Mouse (Mus musculus) limb, embryonic 14.5 days (tissue): ENCODE results near the gene Wdr91. TPM values are rescaled to one million over a fixed set of nuclear protein-coding genes. Genes with fewer than 3 reads are reported as not detected.

Experiments
- ATAC-seq: fragments of 200-750 bp; cut with Nextera tagmentation; 2 replicates; pipeline ENCODE4 v1.8.0; 2017; ENCODE audit warnings: low read depth, moderate number of reproducible peaks, moderate TSS enrichment; ENCODE audit not compliant: low FRiP score
- DNase-seq: peaks from one replicate; pipeline ENCODE4 v3.0.0-alpha.2; 2015; ENCODE audit warnings: low spot score
- H3K27ac ChIP-seq: fragments of 300-500 bp; sonication (generic); replicated peaks from 2 replicates; pipeline ENCODE4 v1.5.1; 2014; ENCODE audit warnings: low read depth, mild to moderate bottlenecking, low read length, moderate library complexity, mixed read lengths
- H3K27me3 ChIP-seq: fragments of 300-500 bp; sonication (generic); 2 replicates; pipeline ENCODE4 v1.6.1; 2014; ENCODE audit warnings: low read length, mixed read lengths; ENCODE audit not compliant: control insufficient read depth, insufficient read depth
- H3K36me3 ChIP-seq: fragments of 300-500 bp; sonication (generic); 2 replicates; pipeline ENCODE4 v1.6.1; 2014; ENCODE audit warnings: mild to moderate bottlenecking, low read length, moderate library complexity, mixed read lengths; ENCODE audit not compliant: control insufficient read depth, insufficient read depth
- H3K4me1 ChIP-seq: fragments of 300-500 bp; sonication (generic); 2 replicates; pipeline ENCODE4 v1.6.1; 2014; ENCODE audit warnings: antibody characterized with exemption, low read length, mixed read lengths; ENCODE audit not compliant: control insufficient read depth, insufficient read depth
- H3K4me2 ChIP-seq: fragments of 300-500 bp; sonication (generic); replicated peaks from 2 replicates; pipeline ENCODE4 v1.6.1; 2014; ENCODE audit warnings: low read depth, mild to moderate bottlenecking, low read length, moderate library complexity; ENCODE audit not compliant: severe bottlenecking
- H3K4me3 ChIP-seq: fragments of 300-500 bp; sonication (generic); replicated peaks from 2 replicates; pipeline ENCODE4 v1.5.1; 2014; ENCODE audit warnings: low read length
- H3K9ac ChIP-seq: fragments of 300-500 bp; sonication (generic); 2 replicates; pipeline ENCODE4 v1.6.1; 2014; ENCODE audit warnings: mild to moderate bottlenecking, low read depth, low read length, moderate library complexity; ENCODE audit not compliant: severe bottlenecking
- H3K9me3 ChIP-seq: fragments of 300-500 bp; sonication (generic); 2 replicates; pipeline ENCODE4 v1.6.1; 2016; ENCODE audit warnings: low read length; ENCODE audit not compliant: control insufficient read depth
- POLR2A ChIP-seq: fragments of 200-500 bp; IDR thresholded peaks from 2 replicates; pipeline ENCODE4 v1.8.0; 2012; ENCODE audit warnings: inconsistent platforms, mild to moderate bottlenecking, moderate library complexity, borderline replicate concordance; ENCODE audit not compliant: insufficient read depth, insufficient read length; ENCODE audit errors: extremely low read depth
- WGBS: fragments of 180-500 bp; shearing (Covaris S2); extraction: QIAGEN DNeasy Blood & Tissue Kit; methylation state at CpG from one replicate; pipeline ENCODE4 v1.1.7; 2014; 5-methylcytosine and 5-hydroxymethylcytosine counted together
- polyA plus RNA-seq, 2 experiments: library from polyadenylated mRNA; depleted of rRNA in 1 of 2; stranded (reverse) in 1 of 2; unstranded in 1 of 2; fragments of >200 nt; fragmentation: Nextera tagmentation in 1 of 2; extraction: Ambion mirVana in 1 of 2; gene quantifications; 2 replicates each; pipeline versions ENCODE4 v1.2.1 to v1.2.3; 2012 to 2014

Wdr91 gene
- polyA plus RNA-seq, 2 experiments = 9.6 to 22.2 TPM

GRCm38 (mm10) chr6:34903851-34904250 lies 6.8 kb downstream of the Wdr91 start:
- ATAC-seq = no peak
- 71% methylated on average over 10 of the region's 10 CpGs for WGBS

DNA sequence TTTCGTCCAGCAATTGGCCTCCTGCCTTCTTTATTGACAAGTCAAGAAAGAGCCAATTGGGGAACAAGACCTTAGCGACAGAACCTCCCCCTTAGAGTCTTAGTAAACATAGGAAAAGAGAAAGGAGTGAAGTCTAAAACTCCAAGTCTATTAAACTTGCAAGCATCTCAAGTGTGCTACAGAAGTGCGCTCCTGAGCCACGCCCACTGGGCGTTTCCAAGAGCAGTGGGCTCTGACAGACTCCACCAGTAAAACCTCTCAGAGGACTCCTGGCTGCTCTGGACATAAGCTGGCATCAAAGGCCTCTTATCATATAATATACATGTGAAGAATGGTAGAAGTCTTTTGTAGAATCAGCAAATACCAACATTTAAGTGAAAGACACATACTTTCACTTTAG lies 7.2 kb downstream of the Wdr91 start:
- no peak for TF ChIP-seq POLR2A
- 83% methylated on average over 5 of the region's 5 CpGs for WGBS
- DNase-seq (no peak), ATAC-seq (no peak)
- no peaks in the 10 kb centered on the region for H3K4me1 ChIP-seq
- H3K4me2 ChIP-seq = no peak overlapping the region
- no peak overlapping the region for H3K4me3 ChIP-seq
- H3K27me3 ChIP-seq = no peaks in the 10 kb centered on the region
- no peaks in the 10 kb centered on the region for H3K9me3 ChIP-seq
- H3K27ac ChIP-seq = no peak overlapping the region
- H3K9ac ChIP-seq = no peak overlapping the region
- H3K36me3 ChIP-seq = peaks cover 73% of the 10 kb centered on the region

More at GRCm38 (mm10) chr6:34903851-34904250, 6.8 kb downstream of the Wdr91 start:
- H3K36me3 ChIP-seq = peaks cover 75% of the 10 kb centered on the region
- TF ChIP-seq POLR2A = no peak
- H3K27me3 ChIP-seq = no peaks in the 10 kb centered on the region
- H3K4me1 ChIP-seq = no peaks in the 10 kb centered on the region
- no peaks in the 10 kb centered on the region for H3K9me3 ChIP-seq
- no peak overlapping the region for H3K27ac ChIP-seq
- H3K9ac ChIP-seq = no peak overlapping the region
- no peak overlapping the region for H3K4me2 ChIP-seq
- H3K4me3 ChIP-seq = no peak overlapping the region
- DNase-seq = no peak

GRCm38 (mm10) chr6:34902578-34902977 lies 8.1 kb downstream of the Wdr91 start:
- Histone ChIP-seq H3K27me3 (no peaks in the 10 kb centered on the region), H3K4me1 (no peaks in the 10 kb centered on the region), H3K36me3 (peaks cover 66% of the 10 kb centered on the region), H3K9me3 (no peaks in the 10 kb centered on the region), H3K27ac (no peak overlapping the region), H3K9ac (no peak overlapping the region), H3K4me2 (no peak overlapping the region), H3K4me3 (no peak overlapping the region)
- TF ChIP-seq POLR2A = no peak
- 88% methylated on average over 7 of the region's 7 CpGs for WGBS
- no peak for DNase-seq
- ATAC-seq = no peak

DNA sequence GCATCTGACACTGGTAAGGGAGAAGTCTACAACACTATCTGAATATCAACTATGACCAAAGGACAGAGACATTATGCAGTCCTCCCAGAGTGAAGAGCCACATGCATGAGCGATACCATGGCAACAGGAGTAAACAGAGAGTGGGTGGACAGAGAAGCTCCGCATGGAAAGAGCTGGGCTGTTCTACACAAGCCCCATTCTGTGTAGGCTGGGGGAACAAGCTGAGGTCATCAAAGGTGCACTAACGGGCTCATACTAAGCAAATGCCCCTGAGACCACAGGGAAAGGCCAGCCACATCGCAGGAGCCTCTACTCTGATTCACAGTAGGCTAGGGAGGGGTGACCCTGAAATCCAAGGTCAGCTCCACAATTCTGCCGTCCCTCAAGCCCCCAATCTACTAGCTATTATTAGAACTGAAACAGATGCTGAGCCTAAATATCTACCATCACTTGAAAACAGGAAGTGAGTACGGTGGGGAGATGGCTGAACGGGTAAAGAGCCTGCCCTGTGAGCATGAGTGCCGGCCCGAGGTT lies 8.7 kb downstream of the Wdr91 start:
- DNase-seq (no peak), ATAC-seq (no peak)
- Histone ChIP-seq H3K27ac (no peak overlapping the region), H3K27me3 (no peaks in the 10 kb centered on the region), H3K9ac (no peak overlapping the region), H3K36me3 (peaks cover 65% of the 10 kb centered on the region), H3K4me3 (no peak overlapping the region), H3K4me1 (no peaks in the 10 kb centered on the region), H3K9me3 (no peaks in the 10 kb centered on the region), H3K4me2 (no peak overlapping the region)
- 72% methylated on average over 9 of the region's 9 CpGs for WGBS
- TF ChIP-seq POLR2A = no peak

- no peaks in the 10 kb centered on the region for H3K27me3 ChIP-seq
- TF ChIP-seq POLR2A = no peak
- no peak overlapping the region for H3K27ac ChIP-seq
- no peak overlapping the region for H3K4me3 ChIP-seq
- H3K4me1 ChIP-seq = no peaks in the 10 kb centered on the region
- 43% methylated on average over 2 of the region's 2 CpGs for WGBS
- H3K36me3 ChIP-seq = peaks cover 62% of the 10 kb centered on the region
- DNase-seq = no peak
- no peak overlapping the region for H3K4me2 ChIP-seq
- ATAC-seq = no peak
- no peak overlapping the region for H3K9ac ChIP-seq
- no peaks in the 10 kb centered on the region for H3K9me3 ChIP-seq
Observed at GRCm38 (mm10) chr6:34900990-34901389, 9.7 kb downstream of the Wdr91 start.

DNA sequence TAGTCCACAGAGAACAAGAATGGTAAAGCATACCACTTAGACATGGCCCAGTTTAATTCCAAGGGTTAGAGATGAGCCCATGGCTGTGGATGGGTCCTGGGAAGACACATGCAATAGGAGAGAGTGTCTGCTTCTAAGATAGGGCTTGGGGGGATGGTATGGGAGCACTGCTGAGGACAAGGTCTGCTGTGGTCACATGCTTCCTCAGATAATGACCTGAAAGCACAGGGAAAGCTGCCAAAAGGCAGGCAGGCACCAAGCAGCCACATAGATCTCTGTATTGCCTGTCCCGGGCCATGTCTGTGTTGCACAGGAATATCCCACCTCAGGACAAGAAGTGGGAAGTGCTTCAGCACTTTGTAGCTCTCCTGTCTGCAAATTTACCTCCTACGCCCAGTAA lies 11.5 kb downstream of the Wdr91 start:
- Histone ChIP-seq H3K27me3 (no peaks in the 10 kb centered on the region), H3K4me1 (no peaks in the 10 kb centered on the region), H3K4me2 (no peak overlapping the region), H3K9me3 (no peaks in the 10 kb centered on the region), H3K9ac (no peak overlapping the region), H3K27ac (no peak overlapping the region), H3K4me3 (no peak overlapping the region), H3K36me3 (peaks cover 62% of the 10 kb centered on the region)
- WGBS = 82% methylated on average over 2 of the region's 2 CpGs
- no peak for ATAC-seq
- DNase-seq = no peak
- TF ChIP-seq POLR2A = no peak
